Mouse (Mus musculus) forebrain, embryonic 15.5 days (tissue): ENCODE results near the gene Cmss1. TPM values are rescaled to one million over a fixed set of nuclear protein-coding genes. Genes with fewer than 3 reads are reported as not detected.

Experiments
- ATAC-seq: fragments of 200-750 bp; cut with Nextera tagmentation; replicated peaks from 2 replicates; pipeline ENCODE4 v1.8.0; 2017; ENCODE audit warnings: mild to moderate bottlenecking, moderate TSS enrichment, moderate library complexity
- H3K27ac ChIP-seq: fragments of 300-500 bp; sonication (generic); replicated peaks from 2 replicates; pipeline ENCODE4 v1.5.1; 2015; ENCODE audit warnings: mild to moderate bottlenecking, inconsistent platforms
- H3K27me3 ChIP-seq: fragments of 300-500 bp; sonication (generic); 2 replicates; pipeline ENCODE4 v1.6.1; 2015; ENCODE audit warnings: inconsistent platforms
- H3K36me3 ChIP-seq: fragments of 300-500 bp; sonication (generic); 2 replicates; pipeline ENCODE4 v1.6.1; 2015; ENCODE audit warnings: mild to moderate bottlenecking, inconsistent platforms
- H3K4me1 ChIP-seq: fragments of 300-500 bp; sonication (generic); 2 replicates; pipeline ENCODE4 v1.6.1; 2015; ENCODE audit warnings: inconsistent platforms
- H3K4me2 ChIP-seq: fragments of 300-500 bp; sonication (generic); replicated peaks from 2 replicates; pipeline ENCODE4 v1.6.1; 2015; ENCODE audit warnings: mild to moderate bottlenecking, inconsistent platforms
- H3K4me3 ChIP-seq: fragments of 300-500 bp; sonication (generic); 2 replicates; pipeline ENCODE4 v1.5.1; 2015; ENCODE audit warnings: mild to moderate bottlenecking, inconsistent platforms
- H3K9ac ChIP-seq: fragments of 300-500 bp; sonication (generic); replicated peaks from 2 replicates; pipeline ENCODE4 v1.6.1; 2015; ENCODE audit warnings: mild to moderate bottlenecking, inconsistent platforms
- H3K9me3 ChIP-seq: fragments of 300-500 bp; sonication (generic); 2 replicates; pipeline ENCODE4 v1.6.1; 2016; ENCODE audit warnings: inconsistent platforms
- WGBS: fragments of 180-500 bp; shearing (Covaris S2); methylation state at CpG from one replicate; pipeline ENCODE4 v1.1.7; 2015; ENCODE audit warnings: mixed read lengths; 5-methylcytosine and 5-hydroxymethylcytosine counted together
- polyA plus RNA-seq: library from polyadenylated mRNA; unstranded; fragments of >200 nt; fragmentation: Nextera tagmentation; extraction: Ambion mirVana; gene quantifications from 2 replicates; pipeline ENCODE4 v1.2.1, GENCODE M21; 2015

The Cmss1 gene
- polyA plus RNA-seq, 1 experiment from 2014 or later = 41.8 TPM

DNA sequence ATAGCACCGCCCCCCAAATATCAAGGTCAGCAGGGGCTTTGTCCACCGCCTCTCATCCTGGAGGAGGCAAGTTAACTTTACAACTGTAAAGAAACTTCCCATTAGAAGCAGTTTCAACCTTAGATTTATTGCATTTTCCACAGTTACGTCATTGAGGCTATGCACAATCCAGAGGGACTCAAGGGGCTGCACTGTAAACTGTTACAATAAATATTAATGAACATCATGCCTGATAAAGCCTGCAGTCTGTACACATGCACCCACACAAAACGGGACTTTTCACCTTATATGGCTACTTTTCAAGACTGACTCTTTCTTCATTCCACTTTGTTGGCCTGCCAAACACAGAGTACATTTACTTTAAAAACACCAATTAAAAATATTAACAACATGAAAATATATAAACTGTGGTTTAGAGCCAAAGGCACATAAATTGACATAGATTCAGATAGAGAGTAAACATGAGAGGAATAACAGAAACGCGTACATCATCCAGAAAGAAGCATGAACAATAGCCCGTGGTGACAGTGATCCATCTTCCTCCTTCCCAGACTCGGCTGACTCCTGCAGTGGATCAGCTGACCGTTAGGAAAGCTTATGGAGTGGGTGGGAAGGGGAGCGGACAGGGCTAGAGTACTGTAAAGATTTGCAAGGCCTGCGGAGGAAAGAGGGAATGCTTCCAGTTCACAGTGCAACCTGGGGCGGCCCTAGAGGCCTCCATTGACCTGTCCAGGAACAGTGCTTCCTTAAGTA, 122.4 kb downstream of the Cmss1 start:
- no peak for ATAC-seq
- H3K9me3 ChIP-seq = no peaks in the 10 kb centered on the region
- no peak overlapping the region for H3K4me3 ChIP-seq
- H3K27me3 ChIP-seq = no peaks in the 10 kb centered on the region
- H3K9ac ChIP-seq = no peak overlapping the region
- 0 out of 2 replicates have a peak, but pooled peaks cover 3% of the 10 kb centered on the region for H3K4me1 ChIP-seq
- H3K4me2 ChIP-seq = no peak overlapping the region
- WGBS = 81% methylated on average over 12 of the region's 12 CpGs
- no peak overlapping the region for H3K27ac ChIP-seq
- H3K36me3 ChIP-seq = no peaks in the 10 kb centered on the region

DNA sequence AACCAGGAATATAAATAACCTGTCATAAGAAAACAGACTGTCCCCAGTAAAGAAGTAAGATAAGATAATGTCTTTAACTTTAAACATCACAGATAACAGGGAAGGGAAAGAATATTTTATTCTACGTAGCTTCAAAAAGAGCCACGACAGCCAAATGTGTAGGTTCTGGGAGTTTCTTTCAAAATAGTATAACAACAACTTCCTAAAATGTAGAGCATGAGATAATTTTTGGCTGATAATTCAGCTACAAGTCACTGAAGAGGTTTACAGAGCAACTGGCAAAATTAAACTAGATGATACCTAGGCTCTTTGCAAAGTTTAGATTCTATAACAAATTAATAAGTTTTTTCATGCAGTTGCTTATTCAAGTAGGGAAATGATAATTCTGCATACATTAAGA, 123.2 kb downstream of the Cmss1 start:
- 90% methylated on average over 2 of the region's 2 CpGs for WGBS
- Histone ChIP-seq H3K9ac (no peak overlapping the region), H3K4me3 (no peak overlapping the region), H3K9me3 (no peaks in the 10 kb centered on the region), H3K36me3 (no peaks in the 10 kb centered on the region), H3K4me2 (no peak overlapping the region), H3K27ac (no peak overlapping the region), H3K4me1 (0 out of 2 replicates have a peak, but pooled peaks cover 3% of the 10 kb centered on the region), H3K27me3 (no peaks in the 10 kb centered on the region)
- ATAC-seq = no peak

DNA sequence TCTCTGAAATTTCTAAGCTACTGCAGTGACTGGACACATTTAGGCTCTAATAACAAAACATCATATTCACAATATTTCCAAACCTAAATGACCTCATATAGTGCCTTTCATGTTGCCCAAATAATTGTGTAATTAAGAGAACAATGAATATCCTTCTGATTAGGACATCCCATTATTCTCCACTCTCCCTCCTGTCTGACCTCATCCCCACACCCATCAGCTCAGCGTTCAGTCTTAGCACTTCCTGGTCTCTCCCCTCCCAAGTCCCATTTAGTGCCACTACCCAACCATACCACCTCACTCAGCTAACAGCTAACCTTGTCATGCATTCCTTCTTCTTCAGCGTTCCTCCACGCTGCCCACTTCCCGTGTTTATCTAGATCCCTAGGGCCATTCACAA, 123.8 kb downstream of the Cmss1 start:
- Histone ChIP-seq H3K9ac (no peak overlapping the region), H3K4me2 (no peak overlapping the region), H3K27ac (no peak overlapping the region), H3K4me3 (no peak overlapping the region), H3K27me3 (no peaks in the 10 kb centered on the region), H3K36me3 (no peaks in the 10 kb centered on the region), H3K4me1 (0 out of 2 replicates have a peak, but pooled peaks cover 3% of the 10 kb centered on the region), H3K9me3 (no peaks in the 10 kb centered on the region)
- 75% methylated on average over 4 of the region's 4 CpGs for WGBS
- no peak for ATAC-seq

DNA sequence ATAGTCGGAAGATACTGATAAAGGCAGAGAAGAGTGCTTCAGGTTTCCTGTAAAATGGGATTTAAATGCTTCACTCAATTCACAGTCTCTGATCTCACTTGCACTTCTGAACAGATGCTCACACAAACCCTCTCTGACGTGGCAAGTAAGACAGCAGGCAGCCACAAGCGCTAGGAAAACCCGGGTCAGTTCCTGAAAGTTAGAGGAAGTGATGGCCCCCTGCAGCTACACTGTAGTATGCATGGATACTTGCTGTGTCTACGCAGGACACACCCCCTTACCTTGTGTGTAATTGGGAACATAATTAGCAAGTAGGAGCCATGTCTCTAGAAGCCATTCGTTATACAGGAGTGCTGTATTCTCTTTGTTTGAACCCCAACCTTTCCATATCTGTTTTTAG, 124.4 kb downstream of the Cmss1 start:
- Histone ChIP-seq H3K9ac (no peak overlapping the region), H3K27me3 (no peaks in the 10 kb centered on the region), H3K27ac (no peak overlapping the region), H3K4me3 (no peak overlapping the region), H3K4me1 (0 out of 2 replicates have a peak, but pooled peaks cover 3% of the 10 kb centered on the region), H3K4me2 (no peak overlapping the region), H3K9me3 (no peaks in the 10 kb centered on the region), H3K36me3 (no peaks in the 10 kb centered on the region)
- 39% methylated on average over 6 of the region's 6 CpGs for WGBS
- no peak for ATAC-seq

DNA sequence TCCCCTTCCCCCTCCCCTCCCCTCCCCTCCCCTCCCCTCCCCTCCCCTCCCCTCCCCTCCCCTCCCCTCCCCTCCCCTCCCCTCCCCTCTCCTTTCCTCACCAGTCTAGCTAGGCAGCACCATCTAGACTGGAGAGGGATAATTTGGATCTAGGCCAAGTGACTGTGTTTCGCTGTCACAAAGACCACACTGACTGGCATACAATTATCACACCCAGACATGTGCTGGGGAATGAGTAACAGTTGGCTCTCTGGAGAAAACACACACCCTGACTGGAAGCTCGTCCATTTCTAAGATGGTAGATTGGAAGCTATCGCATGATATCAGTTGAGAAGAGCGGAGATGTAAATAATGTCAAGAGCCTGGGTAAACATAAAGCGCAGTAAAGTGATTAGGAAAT, 126.9 kb downstream of the Cmss1 start:
- H3K4me2 ChIP-seq = no peak overlapping the region
- no peak overlapping the region for H3K9ac ChIP-seq
- 48% methylated on average over 5 of the region's 5 CpGs for WGBS
- no peaks in the 10 kb centered on the region for H3K4me1 ChIP-seq
- H3K9me3 ChIP-seq = 0 out of 2 replicates have a peak, but pooled peaks cover 3% of the 10 kb centered on the region
- no peak overlapping the region for H3K27ac ChIP-seq
- no peak overlapping the region for H3K4me3 ChIP-seq
- no peaks in the 10 kb centered on the region for H3K36me3 ChIP-seq
- H3K27me3 ChIP-seq = no peaks in the 10 kb centered on the region
- peak; percentile 97 for ATAC-seq

DNA sequence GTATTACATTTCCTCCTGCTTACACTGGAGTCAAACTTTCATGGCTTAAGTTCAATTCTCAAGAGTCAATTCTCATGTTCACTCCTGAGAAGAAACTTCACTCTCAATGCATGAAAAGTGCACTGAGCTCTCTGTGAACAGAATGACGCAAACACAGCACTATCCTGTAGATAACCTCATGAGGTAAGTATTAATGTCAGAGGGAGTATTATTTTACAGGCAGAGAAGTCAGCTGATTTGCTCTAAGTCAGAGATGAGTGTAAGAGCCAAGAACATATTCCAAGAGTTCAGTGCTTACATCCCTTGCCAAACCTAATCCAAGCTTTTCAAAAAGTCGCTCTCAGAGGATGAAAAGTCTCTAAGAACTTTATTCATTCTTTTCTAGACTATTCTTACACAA, 128.2 kb downstream of the Cmss1 start:
- H3K9ac ChIP-seq = no peak overlapping the region
- no peaks in the 10 kb centered on the region for H3K4me1 ChIP-seq
- H3K9me3 ChIP-seq = 0 out of 2 replicates have a peak, but pooled peaks cover 3% of the 10 kb centered on the region
- no peak for ATAC-seq
- no peak overlapping the region for H3K4me3 ChIP-seq
- no peaks in the 10 kb centered on the region for H3K36me3 ChIP-seq
- WGBS = 92% methylated on average over 2 of the region's 2 CpGs
- H3K27ac ChIP-seq = no peak overlapping the region
- no peaks in the 10 kb centered on the region for H3K27me3 ChIP-seq
- H3K4me2 ChIP-seq = no peak overlapping the region

DNA sequence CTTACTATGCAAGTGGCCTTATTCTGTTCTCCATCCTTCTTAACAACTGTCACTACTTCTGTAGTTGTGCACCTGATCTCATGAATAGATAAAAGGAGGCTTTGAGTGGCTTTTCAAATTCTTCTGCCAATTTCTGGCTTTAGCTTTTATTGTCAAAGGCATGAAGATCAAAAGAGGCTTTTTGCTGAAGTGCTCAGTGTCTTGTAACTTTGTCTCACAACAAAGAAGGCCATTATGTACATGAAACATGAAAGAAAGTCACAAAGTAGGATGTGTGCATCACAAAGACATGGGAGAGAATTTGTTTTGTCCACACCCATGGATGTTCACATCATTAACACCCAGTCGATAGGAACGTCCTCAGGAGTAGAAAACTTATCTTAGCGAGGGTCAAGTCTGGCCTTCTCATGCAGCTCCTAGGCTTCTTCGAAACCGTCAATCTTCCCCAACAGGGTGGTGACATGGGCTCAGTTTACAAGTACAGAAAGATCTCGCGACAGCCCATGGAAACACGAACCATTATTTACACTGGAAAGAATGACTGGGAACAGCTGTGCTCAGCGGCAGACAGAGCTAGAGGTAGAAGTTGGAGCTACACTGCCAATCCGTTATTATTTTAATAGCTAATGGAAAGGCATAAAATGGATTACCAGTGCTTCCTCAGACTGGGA, 133.1 kb downstream of the Cmss1 start:
- 70% methylated on average over 10 of the region's 10 CpGs for WGBS
- no peak for ATAC-seq
- H3K4me2 ChIP-seq = no peak overlapping the region

DNA sequence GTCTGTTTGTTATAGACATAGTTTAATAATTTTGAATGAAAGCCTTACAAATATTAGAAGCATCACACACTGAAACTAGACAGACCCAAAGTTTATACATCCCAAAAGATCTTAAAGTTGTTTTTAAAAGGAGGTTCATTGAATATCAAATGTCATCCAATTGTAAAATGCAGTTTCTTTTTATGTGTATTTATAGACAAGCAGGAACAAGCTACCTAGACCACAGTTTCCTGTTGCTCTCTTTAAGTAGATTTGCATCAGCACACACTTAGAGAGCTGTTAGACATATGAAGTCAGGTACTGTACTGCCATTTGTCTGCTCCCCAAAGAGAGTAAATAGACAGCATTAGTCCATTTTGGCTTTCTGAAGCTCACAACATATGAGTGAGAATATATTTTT, 135.6 kb downstream of the Cmss1 start:
- Histone ChIP-seq H3K9me3 (no peaks in the 10 kb centered on the region), H3K4me2 (no peak overlapping the region), H3K27me3 (no peaks in the 10 kb centered on the region), H3K36me3 (no peaks in the 10 kb centered on the region), H3K4me3 (no peak overlapping the region), H3K9ac (no peak overlapping the region), H3K27ac (no peak overlapping the region), H3K4me1 (no peaks in the 10 kb centered on the region)
- ATAC-seq = no peak

More for the DNA sequence above, 133.1 kb downstream of the Cmss1 start:
- H3K9ac ChIP-seq = no peak overlapping the region
- H3K9me3 ChIP-seq = 0 out of 2 replicates have a peak, but pooled peaks cover 3% of the 10 kb centered on the region
- H3K4me3 ChIP-seq = no peak overlapping the region
- H3K27ac ChIP-seq = no peak overlapping the region
- H3K4me1 ChIP-seq = no peaks in the 10 kb centered on the region
- no peaks in the 10 kb centered on the region for H3K36me3 ChIP-seq
- no peaks in the 10 kb centered on the region for H3K27me3 ChIP-seq

DNA sequence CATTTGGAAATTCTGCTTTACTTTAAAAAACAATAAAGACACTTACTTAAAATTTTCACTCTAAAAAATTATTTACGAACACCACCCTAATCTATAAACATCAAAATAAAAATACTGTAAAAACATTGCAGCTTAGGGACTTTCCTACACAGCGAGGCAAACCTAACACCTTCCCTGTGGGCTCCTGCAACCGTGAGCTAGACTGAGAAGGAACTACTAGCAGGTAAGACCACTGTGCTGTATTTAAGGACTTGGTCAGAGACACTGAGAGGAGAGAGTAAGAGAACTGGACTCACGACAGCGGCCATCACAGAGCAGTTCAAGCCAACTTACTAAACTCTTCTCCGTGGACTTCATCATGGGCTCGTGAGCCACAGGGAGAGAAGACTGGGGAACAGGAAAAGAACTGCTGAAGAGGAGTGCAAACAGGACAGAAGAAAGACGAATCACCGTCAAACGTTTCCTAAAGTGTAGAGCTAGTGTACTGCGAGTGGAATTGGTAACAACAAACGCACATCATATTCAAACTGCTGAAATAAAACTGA, 136.3 kb downstream of the Cmss1 start:
- H3K36me3 ChIP-seq = no peaks in the 10 kb centered on the region
- H3K4me2 ChIP-seq = no peak overlapping the region
- 95% methylated on average over 12 of the region's 12 CpGs for WGBS
- H3K9me3 ChIP-seq = no peaks in the 10 kb centered on the region
- H3K4me3 ChIP-seq = no peak overlapping the region
- ATAC-seq = no peak
- no peaks in the 10 kb centered on the region for H3K27me3 ChIP-seq
- no peaks in the 10 kb centered on the region for H3K4me1 ChIP-seq
- H3K9ac ChIP-seq = no peak overlapping the region
- H3K27ac ChIP-seq = no peak overlapping the region

DNA sequence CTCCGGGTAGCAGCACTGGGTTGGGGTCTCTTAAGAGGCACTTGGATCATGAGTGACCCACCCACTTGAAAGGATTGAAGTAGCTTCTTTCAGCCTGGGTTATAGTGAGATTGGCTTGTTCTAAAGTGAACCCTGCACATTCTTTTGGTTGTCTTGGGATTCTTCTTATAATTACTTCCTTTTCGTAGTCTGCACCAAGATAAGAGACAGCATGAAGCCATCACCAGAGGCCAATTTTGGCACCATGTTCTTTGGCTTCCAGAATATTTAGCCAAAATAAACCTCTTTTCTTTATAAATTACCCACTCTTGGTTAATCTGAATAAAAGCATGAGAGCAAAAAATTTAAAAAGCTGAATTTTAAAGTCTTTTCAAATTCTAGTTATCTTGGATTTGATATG, 136.8 kb downstream of the Cmss1 start:
- no peak overlapping the region for H3K4me3 ChIP-seq
- H3K9ac ChIP-seq = no peak overlapping the region
- H3K4me1 ChIP-seq = no peaks in the 10 kb centered on the region
- H3K4me2 ChIP-seq = no peak overlapping the region
- no peaks in the 10 kb centered on the region for H3K9me3 ChIP-seq
- no peaks in the 10 kb centered on the region for H3K36me3 ChIP-seq
- 79% methylated on average over 2 of the region's 2 CpGs for WGBS
- ATAC-seq = no peak
- H3K27ac ChIP-seq = no peak overlapping the region
- no peaks in the 10 kb centered on the region for H3K27me3 ChIP-seq

DNA sequence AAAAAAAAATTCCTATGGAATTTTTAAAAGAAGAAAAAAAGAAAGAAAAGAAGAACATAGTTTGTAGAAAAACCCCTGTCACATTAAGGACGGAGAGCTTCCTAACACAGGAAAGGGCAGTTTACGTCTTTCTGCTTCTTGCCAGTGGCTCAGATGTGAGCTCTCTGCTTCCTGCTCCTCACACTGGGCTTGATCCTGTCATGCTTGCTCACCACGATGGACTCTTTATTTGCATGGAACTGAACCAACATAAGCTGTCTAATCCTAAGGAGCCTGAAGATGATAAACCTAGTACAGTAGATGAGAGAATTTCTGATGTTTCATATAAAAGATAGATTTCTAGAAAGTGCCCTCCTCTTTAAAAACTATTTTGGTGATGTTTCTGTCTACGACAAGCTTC, 137.4 kb downstream of the Cmss1 start:
- no peaks in the 10 kb centered on the region for H3K36me3 ChIP-seq
- no peak overlapping the region for H3K4me2 ChIP-seq
- H3K27me3 ChIP-seq = no peaks in the 10 kb centered on the region
- no peaks in the 10 kb centered on the region for H3K9me3 ChIP-seq
- ATAC-seq = no peak
- H3K4me1 ChIP-seq = no peaks in the 10 kb centered on the region
- H3K27ac ChIP-seq = no peak overlapping the region
- H3K4me3 ChIP-seq = no peak overlapping the region
- H3K9ac ChIP-seq = no peak overlapping the region
- WGBS = 71% methylated on average over 4 of the region's 4 CpGs

DNA sequence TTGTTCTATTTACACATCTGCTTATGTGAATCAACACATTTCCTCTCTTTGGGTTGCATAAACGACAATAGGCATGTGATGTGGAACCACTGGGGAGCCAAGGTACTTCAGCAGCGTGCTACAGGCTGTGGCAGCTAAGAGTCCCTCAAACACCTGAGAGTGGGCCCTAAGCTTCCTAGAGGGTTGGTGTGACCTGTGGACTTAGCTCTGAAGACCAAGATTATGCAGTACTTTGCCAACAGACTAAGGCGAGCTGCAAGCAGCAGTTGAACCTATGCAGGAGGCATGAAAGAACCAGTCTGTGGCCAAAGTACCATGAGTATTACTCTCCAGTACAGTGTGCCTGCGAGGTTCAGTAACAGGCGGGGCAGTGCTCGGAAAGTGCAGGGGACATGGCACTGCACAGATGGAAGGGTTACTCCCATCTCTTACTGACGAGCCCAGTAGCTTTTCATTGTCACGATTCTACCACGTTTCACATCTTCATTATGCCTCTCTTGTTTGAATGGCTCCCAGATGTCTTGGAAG, 141.2 kb downstream of the Cmss1 start:
- ATAC-seq = no peak
- H3K4me2 ChIP-seq = no peak overlapping the region
- no peaks in the 10 kb centered on the region for H3K9me3 ChIP-seq
- no peak overlapping the region for H3K27ac ChIP-seq
- no peak overlapping the region for H3K9ac ChIP-seq
- WGBS = 89% methylated on average over 9 of the region's 9 CpGs
- H3K36me3 ChIP-seq = no peaks in the 10 kb centered on the region
- no peaks in the 10 kb centered on the region for H3K4me1 ChIP-seq
- no peaks in the 10 kb centered on the region for H3K27me3 ChIP-seq
- H3K4me3 ChIP-seq = no peak overlapping the region
